Mouse (Mus musculus) spleen, adult 2 months (tissue): ENCODE data around the gene Olfr896-ps1. TPM values are rescaled to one million over a fixed set of nuclear protein-coding genes. Genes with fewer than 3 reads are reported as not detected.

Experiments
- DNase-seq, 2 experiments: peaks; one replicate each; pipeline versions ENCODE4 v3.0.0 to v3.0.0-alpha.2; 2012 to 2021; ENCODE audit warnings: low spot score in 2 of 2, low read depth in 1 of 2
- H3K27ac ChIP-seq: fragments of 200-500 bp; 2 replicates; pipeline ENCODE4 v1.5.1; 2012; ENCODE audit warnings: low read length, inconsistent platforms; ENCODE audit not compliant: insufficient read depth
- H3K27me3 ChIP-seq: fragments of 200-500 bp; 2 replicates; pipeline ENCODE4 v1.6.1; 2012; ENCODE audit warnings: mild to moderate bottlenecking, moderate library complexity, low read length, inconsistent platforms; ENCODE audit not compliant: control insufficient read depth, insufficient read depth
- H3K36me3 ChIP-seq: fragments of 200-500 bp; 2 replicates; pipeline ENCODE4 v1.6.1; 2012; ENCODE audit warnings: mild to moderate bottlenecking, low read length, inconsistent platforms; ENCODE audit not compliant: control insufficient read depth, insufficient read depth
- H3K4me1 ChIP-seq: fragments of 200-500 bp; 2 replicates; pipeline ENCODE4 v1.6.1; 2011; ENCODE audit warnings: inconsistent platforms; ENCODE audit not compliant: control insufficient read depth, insufficient read depth, insufficient read length
- H3K4me3 ChIP-seq: fragments of 200-500 bp; 2 replicates; pipeline ENCODE4 v1.5.1; 2011; ENCODE audit warnings: mild to moderate bottlenecking, inconsistent platforms; ENCODE audit not compliant: insufficient read depth, insufficient read length; ENCODE audit errors: extremely low read depth
- CTCF ChIP-seq: fragments of 200-500 bp; IDR thresholded peaks from 2 replicates; pipeline ENCODE4 v1.5.1; 2011; ENCODE audit warnings: mild to moderate bottlenecking, inconsistent platforms; ENCODE audit not compliant: insufficient read depth, insufficient read length, insufficient replicate concordance; ENCODE audit errors: extremely low read depth
- POLR2A ChIP-seq: fragments of 200-500 bp; IDR thresholded peaks from 2 replicates; pipeline ENCODE4 v1.6.1; 2011; ENCODE audit warnings: low read depth, low read length, inconsistent platforms
- WGBS: fragments of 180-500 bp; shearing (Covaris S2); methylation state at CpG from one replicate; pipeline ENCODE4 v1.1.7; 2018; 5-methylcytosine and 5-hydroxymethylcytosine counted together
- polyA plus RNA-seq: library from polyadenylated mRNA; depleted of rRNA; stranded (reverse); fragments of >200 nt; gene quantifications from 2 replicates; pipeline ENCODE4 v1.2.3, GENCODE M21; 2012; rRNA removed

The Olfr896-ps1 gene
- polyA plus RNA-seq = not detected in 2 replicates

GRCm38 (mm10) chr9:38290807-38291206 is at the start of gene Olfr896-ps1:
Gene Olfr896-ps1, plus strand, starts transcription at chr9:38291107.
- Histone ChIP-seq H3K27me3 (no peaks in the 10 kb centered on the region), H3K4me3 (no peak within 1 kb of the TSS), H3K4me1 (no peaks in the 10 kb centered on the region), H3K36me3 (no peaks in the 10 kb centered on the region), H3K27ac (no peak within 1 kb of the TSS)
- no peak for DNase-seq
- TF ChIP-seq CTCF (no peak), POLR2A (no peak)
- 78% methylated on average over 1 of the region's 1 CpGs for WGBS

- no peak within 1 kb of the TSS for H3K4me3 ChIP-seq
- DNase-seq = no peak
These were observed 38.4 kb upstream of the Olfr896-ps1 start, which contains the start of gene Olfr143 for GRCm38 (mm10) chr9:38252474-38252873. Gene Olfr143, plus strand, starts transcription at chr9:38252774.

GRCm38 (mm10) chr9:38267551-38267950 is 23.4 kb upstream of the Olfr896-ps1 start, which contains the start of gene Olfr895:
Gene Olfr895, plus strand, starts transcription at chr9:38267851.
- Histone ChIP-seq H3K4me3 (no peak within 1 kb of the TSS), H3K27me3 (no peaks in the 10 kb centered on the region), H3K4me1 (no peaks in the 10 kb centered on the region), H3K27ac (no peak within 1 kb of the TSS), H3K36me3 (no peaks in the 10 kb centered on the region)
- no peak for DNase-seq
- TF ChIP-seq CTCF (no peak), POLR2A (no peak)

More at GRCm38 (mm10) chr9:38252474-38252873, 38.4 kb upstream of the Olfr896-ps1 start, which contains the start of gene Olfr143:
- TF ChIP-seq POLR2A (no peak), CTCF (no peak)
- H3K27ac ChIP-seq = no peak within 1 kb of the TSS
- H3K27me3 ChIP-seq = no peaks in the 10 kb centered on the region
- no peaks in the 10 kb centered on the region for H3K4me1 ChIP-seq
- no peaks in the 10 kb centered on the region for H3K36me3 ChIP-seq

- TF ChIP-seq CTCF = no peak
- no peak for TF ChIP-seq POLR2A
- H3K4me1 ChIP-seq = no peaks in the 10 kb centered on the region
These were observed 37.9 kb downstream of the Olfr896-ps1 start, which contains the start of gene Olfr25 for GRCm38 (mm10) chr9:38328760-38329159. Gene Olfr25, plus strand, starts transcription at chr9:38329060.

More at GRCm38 (mm10) chr9:38328760-38329159, 37.9 kb downstream of the Olfr896-ps1 start, which contains the start of gene Olfr25:
- 77% methylated on average over 3 of the region's 3 CpGs for WGBS
- H3K36me3 ChIP-seq = no peaks in the 10 kb centered on the region
- H3K27me3 ChIP-seq = no peaks in the 10 kb centered on the region
- no peak within 1 kb of the TSS for H3K4me3 ChIP-seq
- no peak within 1 kb of the TSS for H3K27ac ChIP-seq
- no peak for DNase-seq

Other genes with a start within 250 kb of the Olfr896-ps1 start
- gene Olfr884, start 244.6 kb upstream of the Olfr896-ps1 start, polyA plus RNA-seq = not detected in 2 replicates
- not detected in 2 replicates for gene Olfr885, start 229.8 kb upstream of the Olfr896-ps1 start, polyA plus RNA-seq
- not detected in 2 replicates for gene Olfr887, start 207.0 kb upstream of the Olfr896-ps1 start, polyA plus RNA-seq
- not detected in 2 replicates for gene Olfr888, start 183.0 kb upstream of the Olfr896-ps1 start, polyA plus RNA-seq
- gene Olfr889, start 175.9 kb upstream of the Olfr896-ps1 start, polyA plus RNA-seq = not detected in 2 replicates
- not detected in 2 replicates for gene Olfr890, start 148.6 kb upstream of the Olfr896-ps1 start, polyA plus RNA-seq
- not detected in 2 replicates for gene Olfr891, start 110.3 kb upstream of the Olfr896-ps1 start, polyA plus RNA-seq
- not detected in 2 replicates for gene Olfr893, start 82.7 kb upstream of the Olfr896-ps1 start, polyA plus RNA-seq
- gene Olfr894, start 73.1 kb upstream of the Olfr896-ps1 start, polyA plus RNA-seq = not detected in 2 replicates
- not detected in 2 replicates for gene Olfr143, start 38.3 kb upstream of the Olfr896-ps1 start, polyA plus RNA-seq
- not detected in 2 replicates for gene Olfr895, start 23.3 kb upstream of the Olfr896-ps1 start, polyA plus RNA-seq
- gene Olfr25, start 38.0 kb downstream of the Olfr896-ps1 start, polyA plus RNA-seq = not detected in 2 replicates
- gene Olfr898, start 57.3 kb downstream of the Olfr896-ps1 start, polyA plus RNA-seq = not detected in 2 replicates
- gene Olfr250, start 75.8 kb downstream of the Olfr896-ps1 start, polyA plus RNA-seq = not detected in 2 replicates
- gene Olfr251, start 86.0 kb downstream of the Olfr896-ps1 start, polyA plus RNA-seq = not detected in 2 replicates
- gene Olfr147, start 110.6 kb downstream of the Olfr896-ps1 start, polyA plus RNA-seq = not detected in 2 replicates
- gene Olfr901, start 138.3 kb downstream of the Olfr896-ps1 start, polyA plus RNA-seq = not detected in 2 replicates
- gene Olfr902, start 156.5 kb downstream of the Olfr896-ps1 start, polyA plus RNA-seq = not detected in 2 replicates
- not detected in 2 replicates for gene Olfr904, start 172.0 kb downstream of the Olfr896-ps1 start, polyA plus RNA-seq
- gene Olfr905, start 180.0 kb downstream of the Olfr896-ps1 start, polyA plus RNA-seq = not detected in 2 replicates
- not detected in 2 replicates for gene Olfr906, start 196.0 kb downstream of the Olfr896-ps1 start, polyA plus RNA-seq
- not detected in 2 replicates for gene Olfr907, start 204.7 kb downstream of the Olfr896-ps1 start, polyA plus RNA-seq
- not detected in 2 replicates for gene Olfr911-ps1, start 230.5 kb downstream of the Olfr896-ps1 start, polyA plus RNA-seq
- gene Olfr910, start 246.7 kb downstream of the Olfr896-ps1 start, polyA plus RNA-seq = not detected in 2 replicates